Mouse (Mus musculus) heart, postnatal 14 days (tissue): ENCODE data around the gene Csrp1. TPM values are rescaled to one million over a fixed set of nuclear protein-coding genes. Genes with fewer than 3 reads are reported as not detected.

Source experiments
- DNase-seq, 2 experiments: peaks; one replicate each; pipeline ENCODE4 v3.0.0; 2021 to 2022
- intact Hi-C: fragments of 180-260 bp; cut with DNase I; formaldehyde crosslinking; loops from one replicate; pipeline ENCODE4 v1.15.1; 2025
- long read RNA-seq, 2 experiments: library from polyadenylated mRNA; stranded (forward); transcript quantifications; one replicate each; pipeline ENCODE4 v2.0.0; 2021
- total RNA-seq, 2 experiments: library from RNA; stranded (reverse); gene quantifications; 2 replicates each; pipeline ENCODE4 v1.2.3; 2021

The Csrp1 gene
- 10 to 100 TPM; 60.3 to 66.0 TPM for total RNA-seq
- long read RNA-seq, experiment 1, transcript Csrp1-201 (6 exons, 1,823 nt) = major isoform, 27 of 32 reads
- long read RNA-seq, experiment 1, partial matches to known transcripts = 5 of 32 reads
- long read RNA-seq, experiment 1, other reads (novel, unspliced or antisense) = 0 of 32 reads
- long read RNA-seq, experiment 2, partial matches to known transcripts = 1 of 6 reads
- long read RNA-seq, experiment 2, other reads (novel, unspliced or antisense) = 1 of 6 reads

DNA sequence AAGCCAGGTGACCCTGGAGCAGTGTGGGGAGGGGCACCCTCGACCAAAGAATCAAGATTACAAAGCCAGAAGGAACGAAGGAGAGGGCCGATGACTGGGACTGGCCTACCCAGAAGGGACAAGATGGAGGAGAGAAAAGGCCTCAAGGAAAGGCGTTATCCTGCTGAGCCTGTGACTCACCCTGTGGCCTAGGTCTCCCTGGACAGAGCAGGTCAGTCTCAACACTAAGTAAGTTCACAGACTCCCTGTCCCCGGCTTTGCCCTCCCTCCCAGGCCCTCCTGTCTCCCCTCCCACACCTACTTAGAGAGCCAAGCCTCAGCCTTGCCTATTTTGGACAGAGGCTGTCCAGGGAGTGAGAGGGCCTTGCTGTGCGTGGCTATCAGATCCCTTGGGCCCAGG lies at the start of gene Csrp1:
Gene Csrp1 (plus strand): TSS at position 79 of the 400 bp plus-strand sequence.
- DNase-seq = no peak
- intact Hi-C loops = loop anchor here (1.0 kb wide), 2 partner anchors 33 to 61 kb away; no protein-coding TSS in a partner anchor

DNA sequence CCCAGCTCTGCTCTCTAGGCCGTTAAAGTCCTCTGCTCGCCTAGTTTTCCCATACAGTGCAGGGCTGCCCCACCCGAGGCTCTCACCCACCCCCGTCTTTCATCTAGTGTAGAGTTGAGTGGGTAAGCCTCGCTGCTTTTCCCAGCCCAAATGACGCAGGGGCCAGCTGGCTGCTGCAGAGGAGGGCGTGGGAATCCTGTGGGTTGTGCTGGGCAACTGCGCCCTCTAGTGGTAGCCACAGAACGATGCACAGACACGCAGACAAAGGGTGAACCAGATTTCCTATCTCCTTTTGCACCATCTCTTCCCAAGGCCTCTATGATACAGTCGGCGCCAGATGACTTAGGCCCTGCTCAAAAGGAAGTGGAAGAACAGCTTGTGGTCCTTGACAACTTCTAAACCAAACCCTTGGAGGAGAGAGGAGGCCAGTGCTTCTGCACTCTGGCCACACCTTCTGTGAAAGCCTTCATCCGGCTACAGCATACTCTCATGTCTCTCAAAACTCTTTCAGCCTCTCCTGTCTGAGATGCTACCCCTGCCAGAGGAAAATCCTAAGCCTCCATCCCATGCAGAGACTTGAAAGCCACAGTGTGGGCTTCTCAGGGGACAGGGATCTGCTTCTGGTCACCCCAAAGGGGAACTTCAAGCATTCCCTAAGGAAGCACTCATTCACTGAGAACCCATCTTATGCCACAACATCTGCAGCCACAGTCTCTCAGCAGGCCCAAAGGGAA lies 49.3 kb upstream of the Csrp1 start:
- DNase-seq = peak; percentile 90 to 92
- intact Hi-C loops = loop anchor here (1.0 kb wide), 1 partner anchor 126 kb away; no protein-coding TSS in a partner anchor

DNA sequence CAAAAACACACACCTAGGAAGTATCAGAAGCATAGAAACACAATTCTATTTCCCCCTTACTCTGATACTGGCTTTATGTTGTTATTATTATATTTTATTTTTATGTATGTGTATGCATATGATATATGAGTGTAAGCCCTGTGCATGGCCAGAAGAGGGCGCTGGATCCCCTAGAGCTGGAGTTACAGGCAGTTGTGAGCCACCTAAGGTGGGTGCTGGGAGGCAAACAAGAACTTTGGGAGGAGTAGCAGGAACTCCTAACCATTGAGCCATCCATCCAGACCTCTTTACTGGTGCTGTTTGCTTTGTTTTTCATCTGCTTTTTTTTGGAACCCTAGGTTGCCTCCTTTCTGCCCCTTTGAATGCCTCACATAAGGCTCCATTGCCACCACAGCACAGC lies 48.5 kb upstream of the Csrp1 start:
- no peak for DNase-seq
- intact Hi-C loops = no loop called here

DNA sequence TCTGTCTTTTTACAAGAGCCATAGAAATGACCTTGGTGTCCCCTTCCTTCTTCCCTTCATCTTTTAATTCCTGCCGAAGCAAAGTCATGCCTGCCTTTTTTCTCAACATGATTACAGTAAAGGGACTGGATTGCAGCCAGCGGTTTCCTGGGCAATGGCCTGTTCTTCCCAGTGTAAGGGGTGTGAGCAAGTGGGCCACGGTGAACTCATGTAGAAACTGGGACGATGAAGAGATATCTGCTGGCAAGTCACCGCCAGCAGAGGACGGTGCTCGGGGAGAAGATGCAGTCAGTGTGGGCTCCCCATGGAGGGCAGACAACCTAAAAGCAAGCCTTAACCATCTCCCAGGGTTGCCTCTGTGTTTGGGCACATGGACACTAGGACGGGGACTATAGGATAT lies 47.9 kb upstream of the Csrp1 start:
- intact Hi-C loops = loop anchor here (1.0 kb wide), 1 partner anchor 28 kb away; no protein-coding TSS in a partner anchor
- DNase-seq = peak; percentile 51 to 62

DNA sequence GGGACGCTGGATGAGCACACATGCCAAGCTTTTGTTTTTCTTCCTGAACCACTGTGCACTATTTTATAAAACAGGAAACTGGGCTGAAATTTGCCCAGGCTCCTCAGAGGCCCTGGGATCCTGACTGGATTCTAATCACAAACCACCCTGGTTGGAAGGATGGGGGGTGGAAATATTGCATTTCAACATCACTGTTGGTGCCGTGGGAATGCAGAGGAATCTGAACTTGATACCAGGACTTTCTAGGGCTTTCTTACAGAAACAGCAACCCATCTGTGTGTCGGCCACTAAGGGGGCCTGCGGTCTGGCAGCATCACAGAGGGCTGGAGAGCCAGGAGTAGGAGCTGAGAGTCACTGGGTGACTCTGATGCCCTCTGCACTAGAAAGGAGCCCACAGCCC lies 47.5 kb upstream of the Csrp1 start:
- DNase-seq = no peak
- intact Hi-C loops = loop anchor here (1.0 kb wide), 1 partner anchor 28 kb away; no protein-coding TSS in a partner anchor

DNA sequence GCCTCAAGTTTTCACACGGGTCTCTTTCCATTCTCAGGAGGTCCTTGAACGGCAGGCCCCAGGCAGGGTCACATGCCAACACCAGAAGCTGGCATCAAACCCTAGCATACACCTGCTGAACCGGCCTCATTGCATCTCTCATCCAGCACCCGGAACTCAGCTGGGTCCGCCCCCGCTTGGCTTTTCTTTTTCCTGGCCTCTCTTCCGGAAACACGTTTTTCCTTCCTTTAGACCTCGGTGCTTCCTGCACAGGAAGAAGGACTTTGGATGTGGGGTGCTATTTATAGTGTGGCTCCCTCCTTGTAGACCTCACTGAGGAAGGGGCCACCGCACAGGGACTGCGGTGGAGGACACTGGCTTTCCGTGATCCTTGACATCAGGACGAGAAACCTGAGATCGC lies 46.4 kb upstream of the Csrp1 start:
- no peak for DNase-seq
- intact Hi-C loops = no loop called here

DNA sequence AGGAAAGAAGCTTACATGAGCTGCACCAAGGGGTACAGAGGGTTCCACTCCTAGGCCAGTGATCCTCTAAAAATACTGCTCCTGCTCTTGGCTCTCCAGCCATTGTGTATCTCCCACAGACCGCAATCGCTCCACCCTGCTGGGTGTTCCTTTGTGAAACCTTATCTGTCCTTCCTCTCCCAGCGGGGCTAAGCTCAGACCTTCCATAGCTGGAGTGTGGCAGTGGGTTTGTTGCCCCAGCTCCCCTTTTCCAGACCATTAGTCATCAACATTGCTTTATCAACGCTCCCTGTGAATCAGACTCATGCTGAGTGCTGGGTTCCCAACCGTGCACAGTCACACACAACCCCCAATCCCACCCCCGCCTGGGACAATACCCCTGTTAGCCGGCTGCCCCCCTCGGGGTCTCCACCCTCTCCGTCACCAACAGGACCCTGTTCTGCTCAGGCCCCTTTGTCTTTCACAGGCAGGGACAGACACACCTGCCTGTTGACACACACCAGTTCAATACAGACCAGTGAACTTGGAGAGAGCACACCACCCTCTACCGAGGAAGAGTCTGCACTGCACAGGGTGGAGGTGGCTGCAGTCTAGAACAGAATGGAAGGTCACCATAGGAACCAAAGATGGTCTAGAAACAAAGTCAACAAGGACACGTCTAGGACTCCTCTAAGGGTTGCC lies 44.3 kb upstream of the Csrp1 start:
- intact Hi-C loops = no loop called here

DNA sequence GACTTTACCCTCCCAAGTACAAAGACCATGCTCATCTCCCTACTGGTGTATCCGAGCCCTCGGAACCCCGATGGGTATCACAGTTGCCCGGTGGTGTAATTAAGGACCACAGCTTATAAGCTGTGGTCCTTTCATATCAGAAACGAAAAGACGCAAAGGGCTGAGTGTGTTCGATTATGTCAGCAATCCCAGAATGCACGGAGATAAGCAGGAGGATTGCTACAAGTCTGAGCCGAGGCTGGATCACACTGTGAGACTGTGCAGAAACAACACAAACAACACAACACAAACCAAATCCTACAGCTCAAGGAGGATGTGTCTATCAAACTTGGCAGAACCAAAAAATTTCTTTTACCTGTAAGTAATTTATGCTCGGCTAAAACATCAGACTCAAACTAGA lies 43.6 kb upstream of the Csrp1 start:
- intact Hi-C loops = no loop called here
- DNase-seq = no peak

More for the DNA sequence above, 44.3 kb upstream of the Csrp1 start:
- DNase-seq = no peak

DNA sequence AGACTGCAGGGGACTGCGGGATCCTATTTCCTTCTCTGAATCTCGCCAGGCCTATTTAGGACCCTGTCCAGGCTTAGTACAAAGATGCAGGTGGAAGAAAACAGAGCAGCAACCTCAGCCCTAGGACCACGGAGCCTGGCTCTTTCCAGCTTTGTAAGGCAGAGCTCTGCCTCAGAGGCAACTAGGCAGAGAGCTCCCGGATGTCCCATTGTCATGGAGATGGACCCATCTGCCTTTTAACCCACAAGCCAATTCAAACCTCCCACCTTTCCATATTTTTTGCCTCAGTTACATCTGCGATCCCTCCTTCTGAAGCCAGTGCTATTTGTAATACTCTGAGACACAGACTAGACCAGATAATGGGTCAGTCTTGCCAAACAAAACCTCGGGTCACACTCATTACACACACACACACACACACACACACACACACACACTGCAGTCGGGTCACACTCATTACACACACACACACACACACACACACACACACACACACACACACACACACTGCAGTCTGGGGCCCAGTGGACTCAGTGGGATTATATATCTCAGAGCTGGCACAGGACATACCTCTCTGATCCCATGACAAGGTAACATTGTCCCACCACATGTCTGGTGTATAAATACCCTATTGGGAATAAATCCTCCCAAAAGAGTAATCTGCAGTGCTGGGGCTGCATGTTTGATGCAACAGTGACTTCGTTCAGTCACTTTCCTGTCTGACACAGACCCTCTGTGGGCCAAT lies 42.8 kb upstream of the Csrp1 start:
- DNase-seq = no peak
- intact Hi-C loops = no loop called here

DNA sequence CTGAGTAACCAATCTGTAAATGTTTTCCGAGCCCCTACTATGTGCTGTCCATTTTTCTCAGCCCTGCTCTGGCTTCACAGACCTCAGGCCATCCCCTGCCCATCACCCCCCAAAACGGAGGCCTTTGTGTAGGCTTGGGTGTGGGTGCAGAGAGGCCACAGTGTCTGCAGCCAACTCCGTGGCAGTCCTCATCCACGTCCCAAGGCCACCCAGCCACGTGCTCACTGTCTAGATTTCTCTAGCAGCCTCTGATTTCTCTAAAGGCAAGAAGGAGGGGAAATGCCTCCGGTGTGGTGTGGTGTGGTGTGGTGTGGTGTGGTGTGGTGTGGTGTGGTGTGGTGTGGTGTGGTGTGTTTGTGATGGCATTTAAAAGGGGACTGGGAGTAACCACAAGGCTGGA lies 41.7 kb upstream of the Csrp1 start:
- no peak for DNase-seq
- intact Hi-C loops = no loop called here

DNA sequence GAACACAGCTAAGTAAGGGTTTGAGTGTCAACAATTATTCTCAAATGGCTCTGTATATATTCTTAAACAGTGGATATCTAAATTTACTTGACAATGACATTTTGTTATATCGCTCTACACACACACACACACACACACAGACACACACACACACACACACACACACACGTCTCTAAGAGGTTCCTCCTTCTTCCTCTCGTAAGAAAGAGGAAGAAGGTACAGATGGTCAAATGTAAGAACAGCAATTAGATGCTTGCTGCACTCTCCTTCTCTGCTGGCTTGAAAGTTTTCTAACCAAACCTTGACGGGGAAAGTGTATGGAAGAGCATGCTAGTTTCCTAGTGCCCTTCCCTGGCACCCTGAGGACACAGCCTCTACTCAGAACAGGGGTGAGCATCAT lies 39.1 kb upstream of the Csrp1 start:
- intact Hi-C loops = no loop called here
- DNase-seq = no peak

DNA sequence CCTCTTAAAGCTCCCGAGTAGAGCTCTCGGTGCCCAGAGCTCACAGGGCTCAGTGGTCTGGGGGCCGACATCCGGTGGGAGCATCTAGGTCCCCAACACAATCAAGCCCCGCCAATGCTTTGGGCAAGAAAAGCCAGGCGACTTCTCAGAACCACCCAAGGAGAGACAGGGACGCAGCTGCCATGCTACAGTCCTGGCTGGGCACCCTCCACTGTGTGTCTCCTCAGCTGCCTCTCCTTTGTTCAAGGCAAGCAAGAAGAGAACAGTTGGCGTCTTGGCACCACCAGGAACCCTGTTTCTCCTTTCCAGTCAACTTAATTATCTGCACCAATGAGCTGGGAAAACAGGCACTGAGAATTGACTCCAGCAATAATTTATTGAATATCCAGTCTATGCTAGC lies 38.7 kb upstream of the Csrp1 start:
- intact Hi-C loops = no loop called here
- DNase-seq = no peak

DNA sequence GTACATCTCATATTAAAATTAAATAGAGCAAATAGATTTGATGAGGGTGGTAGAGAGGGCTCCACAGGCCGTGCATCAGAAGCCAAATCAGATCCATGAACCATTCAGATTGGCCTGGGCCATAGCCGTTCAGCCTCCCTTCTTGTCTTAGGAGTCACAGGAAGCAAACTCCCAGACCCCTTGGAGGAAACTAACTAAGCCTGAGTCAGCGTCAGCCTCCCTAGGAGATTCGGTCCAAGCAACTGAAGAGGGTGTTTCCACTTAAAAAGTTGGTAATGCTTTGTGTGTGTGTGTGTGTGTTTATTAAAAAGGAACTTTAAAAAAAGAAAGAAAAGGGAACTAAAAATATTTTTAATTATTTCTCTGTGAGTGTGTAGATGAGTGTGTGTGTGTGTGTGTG lies 35.0 kb upstream of the Csrp1 start:
- intact Hi-C loops = no loop called here
- no peak for DNase-seq

DNA sequence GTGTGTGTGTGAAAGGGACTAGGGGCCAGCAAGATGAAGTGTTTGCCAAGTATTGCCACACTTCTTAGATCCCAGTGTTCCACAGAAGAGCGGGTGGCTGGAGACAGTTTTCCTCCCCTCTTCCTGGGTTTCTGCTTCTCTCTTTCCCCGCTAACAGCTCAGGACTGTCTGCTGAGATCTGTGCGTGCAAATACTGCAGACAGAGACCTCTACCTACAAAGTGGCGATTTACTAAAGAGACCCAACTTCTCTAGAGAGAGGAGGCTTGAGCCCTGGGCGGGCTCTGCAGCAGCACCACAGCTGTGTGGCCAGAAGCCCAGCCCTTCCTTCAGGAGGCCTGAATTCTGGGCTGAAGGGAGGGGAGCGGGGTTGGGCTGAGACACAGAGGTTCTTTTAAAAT lies 34.5 kb upstream of the Csrp1 start:
- intact Hi-C loops = no loop called here
- DNase-seq = peak in 1 of 2 experiments; percentile 34

DNA sequence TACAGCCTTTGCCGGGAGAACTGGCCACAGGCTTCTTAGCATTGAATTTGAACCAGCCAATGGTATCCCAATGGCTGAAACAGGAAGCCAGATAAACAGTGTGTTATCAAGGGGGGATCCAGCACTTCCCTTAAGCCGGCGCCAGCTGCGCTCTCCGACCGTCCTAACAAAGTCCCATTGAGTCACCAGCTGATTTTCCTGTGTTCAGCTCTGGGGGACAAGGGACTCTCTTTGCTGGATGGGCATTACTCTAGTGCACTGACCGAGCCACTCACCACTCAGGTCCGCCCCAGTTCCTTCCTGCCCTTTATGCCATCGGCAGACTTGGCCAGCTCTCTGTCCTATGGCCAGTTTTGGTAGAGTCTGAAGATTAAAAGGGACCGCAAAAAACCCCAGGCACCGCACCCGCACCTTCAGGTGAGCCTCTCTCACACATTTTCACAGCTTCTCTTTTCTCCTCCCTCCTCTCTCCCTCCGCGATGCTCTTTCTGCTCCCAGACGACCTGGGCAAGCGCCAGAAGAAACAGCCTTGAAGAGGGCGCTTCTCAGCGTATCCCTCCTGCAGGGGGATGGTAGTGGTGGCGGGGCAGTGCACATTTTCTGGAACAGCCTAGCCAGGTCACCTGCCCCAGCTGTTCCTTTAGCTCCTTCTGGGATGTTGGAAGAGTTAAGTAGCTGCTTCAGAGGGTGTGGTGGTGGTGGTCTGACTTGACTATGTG lies 32.9 kb upstream of the Csrp1 start:
- peak; percentile 60 to 63 for DNase-seq
- intact Hi-C loops = no loop called here

DNA sequence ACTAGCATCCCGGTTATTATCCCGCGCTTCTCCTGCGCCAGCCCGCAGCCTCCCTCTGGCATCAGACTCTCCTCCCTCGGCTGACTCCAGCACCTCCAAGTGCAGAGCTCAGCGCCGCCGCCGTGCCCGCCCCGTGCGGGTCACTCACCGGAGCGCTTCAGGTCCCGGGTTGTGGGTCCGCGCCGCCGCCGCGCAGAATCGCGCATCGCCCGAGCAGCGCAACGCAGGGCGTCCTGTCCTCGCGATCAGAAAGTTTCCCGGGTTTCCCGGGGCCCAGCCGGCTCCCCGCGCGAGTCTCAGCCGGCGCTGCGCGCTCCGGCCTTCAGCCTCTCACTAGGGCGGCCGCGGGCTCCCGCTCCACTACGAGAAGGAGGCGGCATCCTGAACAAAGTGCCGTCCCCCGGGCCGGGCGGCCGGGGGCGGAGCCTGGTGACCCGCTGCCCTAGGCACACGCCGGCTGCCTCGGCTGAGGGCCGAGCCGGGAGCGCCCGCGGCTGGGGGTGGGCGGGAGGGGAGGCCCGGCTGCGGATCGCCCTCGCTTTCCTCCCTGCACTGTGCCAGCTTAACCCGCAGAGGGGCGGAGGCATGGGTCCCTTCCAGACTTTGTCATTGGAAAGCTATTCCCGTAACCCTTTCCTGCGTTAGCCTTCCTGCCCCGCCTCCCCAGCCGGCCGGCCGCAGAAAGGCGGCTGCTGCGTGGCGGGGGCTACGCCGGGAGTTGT lies 31.9 kb upstream of the Csrp1 start:
- peak; percentile 89 to 91 for DNase-seq
- intact Hi-C loops = no loop called here

DNA sequence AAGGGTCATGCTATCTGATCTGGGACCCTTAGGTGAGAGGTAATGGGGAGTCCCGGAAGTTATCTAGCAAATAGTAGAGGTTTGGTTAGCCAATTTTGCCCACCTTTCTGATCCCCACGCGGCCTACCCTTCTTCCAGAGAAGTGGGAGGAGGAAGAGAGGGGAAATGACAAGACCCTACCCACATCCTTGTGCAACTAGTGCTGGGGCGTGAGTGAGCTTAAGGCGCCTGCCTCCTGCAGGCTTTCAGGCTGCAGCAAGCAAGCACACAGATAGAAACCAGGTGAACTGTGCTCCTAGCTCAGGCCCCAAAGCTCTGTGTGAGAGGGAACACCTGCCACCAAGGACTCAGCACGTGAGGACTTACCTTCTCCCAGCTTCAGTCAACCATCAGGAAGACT lies 31.2 kb upstream of the Csrp1 start:
- DNase-seq = no peak
- intact Hi-C loops = no loop called here

DNA sequence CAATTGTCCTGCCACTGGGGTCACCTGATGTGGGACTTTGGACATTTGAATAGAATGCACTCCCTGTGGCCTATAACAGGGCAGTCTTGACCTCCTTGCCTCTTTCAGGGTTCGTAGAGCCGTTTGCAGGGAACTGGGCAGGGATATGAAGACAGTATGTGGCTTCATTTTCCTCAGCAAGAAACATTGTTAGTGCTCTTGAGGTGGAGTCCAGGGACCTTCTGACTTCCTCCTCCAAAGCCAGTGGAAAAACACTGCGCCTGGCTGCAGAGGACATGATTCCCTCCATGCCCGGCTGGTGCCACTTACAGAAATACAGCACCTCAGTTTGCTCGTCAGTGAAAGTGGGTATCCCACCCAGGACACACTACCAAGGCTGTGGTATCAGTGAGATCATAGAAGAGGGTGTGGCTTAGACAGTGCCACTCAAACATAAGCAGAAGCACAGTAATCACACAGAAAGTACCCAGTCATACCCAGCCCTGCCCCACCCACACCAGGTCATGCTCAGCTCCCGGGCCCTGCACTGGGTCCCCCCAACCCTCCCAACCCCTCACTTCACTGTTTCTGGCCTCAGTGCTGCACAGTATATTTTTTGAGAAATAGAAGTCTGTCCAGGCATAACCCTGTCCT lies 29.0 kb upstream of the Csrp1 start:
- no peak for DNase-seq
- intact Hi-C loops = no loop called here

DNA sequence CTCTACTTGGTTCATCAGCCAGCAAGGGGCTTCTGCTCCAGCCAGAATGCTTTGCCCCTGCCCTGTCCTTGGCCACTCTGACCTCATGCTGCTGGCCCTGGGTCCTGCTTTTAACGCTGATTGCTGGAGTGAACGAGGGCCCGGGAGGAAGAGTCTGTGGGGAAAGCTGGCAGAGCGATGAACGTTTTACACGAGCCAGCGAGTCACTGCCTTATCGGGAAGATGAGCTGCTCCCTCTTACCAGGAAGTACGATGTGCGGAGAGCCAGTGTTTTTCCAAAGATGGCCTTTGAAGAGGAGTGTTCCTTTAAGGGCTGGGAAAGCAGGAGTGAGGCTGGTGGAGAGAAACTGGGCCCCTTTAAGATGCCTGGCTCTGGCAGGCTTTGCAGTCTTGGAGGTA lies 28.4 kb upstream of the Csrp1 start:
- no peak for DNase-seq
- intact Hi-C loops = no loop called here
